Mouse (Mus musculus) kidney, embryonic 15.5 days (tissue): ENCODE data around the gene Thap3. TPM values are rescaled to one million over a fixed set of nuclear protein-coding genes. Genes with fewer than 3 reads are reported as not detected.

Experiments used
- ATAC-seq: fragments of 200-750 bp; cut with Nextera tagmentation; replicated peaks from 2 replicates; pipeline ENCODE4 v1.8.0; 2017; ENCODE audit warnings: moderate TSS enrichment; ENCODE audit not compliant: low FRiP score
- H3K27ac ChIP-seq: fragments of 300-500 bp; sonication (generic); 2 replicates; pipeline ENCODE4 v1.5.1; 2015; ENCODE audit warnings: mild to moderate bottlenecking, inconsistent platforms
- H3K27me3 ChIP-seq: fragments of 300-500 bp; sonication (generic); 2 replicates; pipeline ENCODE4 v1.6.1; 2015; ENCODE audit warnings: inconsistent platforms
- H3K36me3 ChIP-seq: fragments of 300-500 bp; sonication (generic); 2 replicates; pipeline ENCODE4 v1.6.1; 2015; ENCODE audit warnings: inconsistent platforms
- H3K4me1 ChIP-seq: fragments of 300-500 bp; sonication (generic); 2 replicates; pipeline ENCODE4 v1.6.1; 2015; ENCODE audit warnings: inconsistent platforms
- H3K4me2 ChIP-seq: fragments of 300-500 bp; sonication (generic); 2 replicates; pipeline ENCODE4 v1.6.1; 2015; ENCODE audit warnings: moderate library complexity, mild to moderate bottlenecking, inconsistent platforms
- H3K4me3 ChIP-seq: fragments of 300-500 bp; sonication (generic); replicated peaks from 2 replicates; pipeline ENCODE4 v1.5.1; 2015; ENCODE audit warnings: mild to moderate bottlenecking, inconsistent platforms
- H3K9ac ChIP-seq: fragments of 300-500 bp; sonication (generic); 2 replicates; pipeline ENCODE4 v1.6.1; 2015; ENCODE audit warnings: mild to moderate bottlenecking, inconsistent platforms
- H3K9me3 ChIP-seq: fragments of 300-500 bp; sonication (generic); replicated peaks from 2 replicates; pipeline ENCODE4 v1.6.1; 2016; ENCODE audit warnings: inconsistent platforms
- WGBS: fragments of 180-500 bp; shearing (Covaris S2); methylation state at CpG from one replicate; pipeline ENCODE4 v1.1.7; 2015; ENCODE audit warnings: mixed read lengths; 5-methylcytosine and 5-hydroxymethylcytosine counted together
- polyA plus RNA-seq: library from polyadenylated mRNA; unstranded; fragments of >200 nt; fragmentation: Nextera tagmentation; extraction: Ambion mirVana; gene quantifications from 2 replicates; pipeline ENCODE4 v1.2.1, GENCODE M21; 2015

Thap3 gene
- polyA plus RNA-seq, 1 experiment from 2014 or later, result 44.8 TPM

GRCm38 (mm10) chr4:151994228-151995171 lies 5.7 kb upstream of the Thap3 start:
- Histone ChIP-seq H3K9ac (peak overlapping the region; percentile 97), H3K27me3 (no peaks in the 10 kb centered on the region), H3K4me3 (peak overlapping the region; percentile 98), H3K4me1 (peaks cover 25% of the 10 kb centered on the region), H3K36me3 (peaks cover 43% of the 10 kb centered on the region), H3K27ac (peak overlapping the region; percentile 92), H3K4me2 (peak overlapping the region; percentile 88), H3K9me3 (no peaks in the 10 kb centered on the region)
- no peak for ATAC-seq
- WGBS, result 1% methylated on average over 61 of the region's 61 CpGs

GRCm38 (mm10) chr4:151993035-151993434 lies 4.2 kb upstream of the Thap3 start:
- H3K27ac ChIP-seq, result no peak overlapping the region
- peaks cover 44% of the 10 kb centered on the region for H3K36me3 ChIP-seq
- no peak for ATAC-seq
- 72% methylated on average over 6 of the region's 6 CpGs for WGBS
- H3K9ac ChIP-seq, result 0 out of 2 replicates have a peak overlapping the region, but pooled peaks have one; percentile 97
- H3K27me3 ChIP-seq, result no peaks in the 10 kb centered on the region
- H3K4me2 ChIP-seq, result peak overlapping the region; percentile 88
- peaks cover 34% of the 10 kb centered on the region for H3K4me1 ChIP-seq
- H3K9me3 ChIP-seq, result no peaks in the 10 kb centered on the region
- H3K4me3 ChIP-seq, result peak overlapping the region; percentile 98

GRCm38 (mm10) chr4:151992091-151992490 lies 3.3 kb upstream of the Thap3 start:
- no peak overlapping the region for H3K4me3 ChIP-seq
- peaks cover 38% of the 10 kb centered on the region for H3K4me1 ChIP-seq
- no peak for ATAC-seq
- no peak overlapping the region for H3K27ac ChIP-seq
- 88% methylated on average over 9 of the region's 9 CpGs for WGBS
- H3K9ac ChIP-seq, result no peak overlapping the region
- no peaks in the 10 kb centered on the region for H3K9me3 ChIP-seq
- peaks cover 44% of the 10 kb centered on the region for H3K36me3 ChIP-seq
- no peaks in the 10 kb centered on the region for H3K27me3 ChIP-seq
- H3K4me2 ChIP-seq, result no peak overlapping the region

DNA sequence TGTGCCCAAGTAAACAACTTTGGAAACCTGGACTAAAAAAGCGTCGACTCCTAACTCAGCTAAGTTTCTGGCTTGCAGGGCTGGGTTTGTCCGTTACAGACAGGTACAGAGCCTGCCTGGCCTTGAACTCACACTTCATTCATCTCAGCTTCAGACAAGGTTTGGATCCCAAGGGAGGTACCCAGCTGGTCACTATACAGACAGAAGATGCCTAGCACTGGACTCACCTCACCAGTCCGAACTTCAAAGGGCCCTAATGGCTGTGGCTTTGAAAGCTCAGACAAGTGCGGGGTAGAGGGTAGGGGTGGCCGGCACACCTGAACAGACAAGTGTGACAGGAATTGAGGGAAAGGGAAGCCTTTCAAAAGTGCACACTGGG lies 302 bp upstream of the Thap3 start:
- Histone ChIP-seq H3K4me1 (peaks cover 47% of the 10 kb centered on the region), H3K36me3 (peaks cover 44% of the 10 kb centered on the region)

DNA sequence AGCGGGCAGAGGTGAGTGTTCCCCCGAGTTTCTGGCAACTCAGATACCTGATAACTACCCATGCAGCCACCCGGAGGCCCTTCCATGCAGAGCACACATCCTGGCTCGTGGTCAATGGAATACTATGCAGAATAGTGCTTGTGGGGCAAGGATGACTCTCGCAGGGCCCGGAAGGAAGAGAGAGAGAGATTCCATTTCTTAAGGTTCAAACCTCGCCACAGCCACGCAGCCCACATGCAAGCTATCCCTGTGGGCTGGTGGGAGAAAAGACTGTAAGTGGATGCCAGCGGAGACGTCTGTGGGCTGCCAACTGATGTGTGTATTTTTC lies 819 bp downstream of the Thap3 start:
- peak overlapping the region; percentile 67 for H3K4me3 ChIP-seq
- H3K9me3 ChIP-seq, result no peaks in the 10 kb centered on the region
- ATAC-seq, result no peak
- peaks cover 42% of the 10 kb centered on the region for H3K36me3 ChIP-seq
- no peaks in the 10 kb centered on the region for H3K27me3 ChIP-seq
- peak overlapping the region; percentile 81 for H3K4me2 ChIP-seq
- H3K9ac ChIP-seq, result peak overlapping the region; percentile 77
- peak overlapping the region; percentile 81 for H3K27ac ChIP-seq
- peaks cover 48% of the 10 kb centered on the region for H3K4me1 ChIP-seq
- WGBS, result 24% methylated on average over 10 of the region's 10 CpGs

More for the DNA sequence above, 302 bp upstream of the Thap3 start:
- Histone ChIP-seq H3K4me2 (peak overlapping the region; percentile 81), H3K27ac (peak overlapping the region; percentile 81), H3K9me3 (no peaks in the 10 kb centered on the region), H3K4me3 (peak overlapping the region; percentile 67), H3K9ac (peak overlapping the region; percentile 77), H3K27me3 (no peaks in the 10 kb centered on the region)
- 0 out of 2 replicates have a peak, but pooled peaks have one; percentile 1 for ATAC-seq
- WGBS, result 30% methylated on average over 6 of the region's 6 CpGs

DNA sequence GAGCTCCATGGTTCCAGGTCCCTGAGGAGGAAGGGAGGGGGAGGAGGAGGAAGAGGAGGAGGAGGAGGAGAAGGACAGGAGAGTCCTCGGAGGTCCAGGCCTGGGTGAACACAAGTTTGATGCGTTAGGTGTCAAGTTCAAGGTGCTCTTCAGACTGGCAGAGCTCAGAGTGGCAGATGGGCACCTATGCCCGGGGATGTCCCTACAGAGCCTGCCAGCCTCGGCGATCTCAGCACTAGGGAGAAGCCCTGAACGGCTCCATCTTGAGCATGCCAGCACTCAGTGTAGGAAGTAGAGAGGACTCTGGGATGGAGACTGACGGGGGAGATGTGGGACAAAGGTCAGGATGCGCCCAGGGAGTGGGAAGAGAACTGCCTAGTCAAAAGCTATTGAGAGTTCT lies 2.1 kb downstream of the Thap3 start:
- no peaks in the 10 kb centered on the region for H3K9me3 ChIP-seq
- WGBS, result 58% methylated on average over 8 of the region's 8 CpGs
- no peak overlapping the region for H3K9ac ChIP-seq
- no peak overlapping the region for H3K4me3 ChIP-seq
- H3K27me3 ChIP-seq, result no peaks in the 10 kb centered on the region
- peaks cover 38% of the 10 kb centered on the region for H3K36me3 ChIP-seq
- no peak for ATAC-seq
- H3K4me1 ChIP-seq, result peaks cover 52% of the 10 kb centered on the region
- no peak overlapping the region for H3K4me2 ChIP-seq
- H3K27ac ChIP-seq, result no peak overlapping the region

DNA sequence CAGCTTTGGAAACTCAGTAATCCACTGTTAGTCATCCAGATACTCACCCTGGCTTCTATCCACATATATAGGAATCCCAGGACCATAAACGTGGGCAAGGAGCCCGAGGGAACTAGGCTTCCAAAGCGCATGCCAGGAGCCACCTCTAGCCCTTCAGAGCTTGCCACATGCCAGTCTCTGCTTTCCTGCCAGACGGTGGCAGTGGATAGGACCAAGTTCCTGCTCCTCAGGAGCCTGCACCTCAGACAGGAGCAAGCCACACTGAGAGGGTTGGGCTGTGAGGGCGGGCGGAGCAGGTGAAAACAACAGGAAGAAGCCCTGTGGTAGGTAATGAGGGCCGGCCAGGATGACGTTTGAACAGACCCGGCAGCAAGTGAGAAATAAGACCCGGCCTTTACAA lies 2.9 kb downstream of the Thap3 start:
- no peak for ATAC-seq
- Histone ChIP-seq H3K27ac (0 out of 2 replicates have a peak overlapping the region, but pooled peaks have one; percentile 2), H3K9me3 (no peaks in the 10 kb centered on the region), H3K4me1 (peaks cover 52% of the 10 kb centered on the region), H3K36me3 (peaks cover 34% of the 10 kb centered on the region), H3K4me3 (no peak overlapping the region), H3K9ac (no peak overlapping the region), H3K27me3 (no peaks in the 10 kb centered on the region), H3K4me2 (peak overlapping the region; percentile 12; the same call in 1 of the 2 replicates)
- WGBS, result 33% methylated on average over 10 of the region's 10 CpGs

GRCm38 (mm10) chr4:151983560-151983959 lies 5.2 kb downstream of the Thap3 start:
- no peak overlapping the region for H3K4me2 ChIP-seq
- H3K4me1 ChIP-seq, result peaks cover 44% of the 10 kb centered on the region
- peak overlapping the region; percentile 52 for H3K27ac ChIP-seq
- no peaks in the 10 kb centered on the region for H3K27me3 ChIP-seq
- 27% methylated on average over 8 of the region's 9 CpGs for WGBS
- peak; percentile 61 for ATAC-seq
- H3K9me3 ChIP-seq, result no peaks in the 10 kb centered on the region
- H3K36me3 ChIP-seq, result peaks cover 41% of the 10 kb centered on the region
- 0 out of 2 replicates have a peak overlapping the region, but pooled peaks have one; percentile 11 for H3K9ac ChIP-seq
- no peak overlapping the region for H3K4me3 ChIP-seq

- ATAC-seq, result no peak
- Histone ChIP-seq H3K4me1 (peaks cover 41% of the 10 kb centered on the region), H3K9me3 (no peaks in the 10 kb centered on the region), H3K9ac (0 out of 2 replicates have a peak overlapping the region, but pooled peaks have one; percentile 11), H3K4me2 (no peak overlapping the region), H3K36me3 (peaks cover 45% of the 10 kb centered on the region), H3K27ac (peak overlapping the region; percentile 51), H3K27me3 (no peaks in the 10 kb centered on the region), H3K4me3 (no peak overlapping the region)
- WGBS, result 56% methylated on average over 17 of the region's 17 CpGs
Observed at GRCm38 (mm10) chr4:151983043-151983442, 5.8 kb downstream of the Thap3 start.

DNA sequence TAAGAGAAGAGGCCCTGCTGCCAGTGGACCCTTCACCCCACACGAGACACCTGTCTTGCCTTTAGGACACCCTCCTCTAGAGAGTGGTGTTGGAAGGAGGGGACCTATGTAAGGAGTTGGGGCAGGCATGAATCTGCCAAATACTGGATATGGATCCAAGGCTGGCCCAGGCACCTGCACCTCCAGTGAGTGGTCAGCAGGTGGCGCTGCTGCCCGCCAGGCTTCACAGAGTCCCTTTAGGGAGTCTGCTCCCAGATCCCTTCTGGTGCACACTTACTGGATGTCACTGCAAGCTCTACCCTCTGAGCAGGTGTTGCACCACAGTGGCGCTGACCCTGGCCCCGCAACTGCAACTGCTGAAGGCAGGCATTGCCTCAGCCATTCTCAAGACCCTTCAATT lies 7.4 kb downstream of the Thap3 start:
- H3K4me1 ChIP-seq, result peaks cover 26% of the 10 kb centered on the region
- no peak overlapping the region for H3K9ac ChIP-seq
- peak; percentile 30 for ATAC-seq
- H3K4me3 ChIP-seq, result no peak overlapping the region
- peaks cover 62% of the 10 kb centered on the region for H3K36me3 ChIP-seq
- no peak overlapping the region for H3K4me2 ChIP-seq
- H3K9me3 ChIP-seq, result no peaks in the 10 kb centered on the region
- WGBS, result 14% methylated on average over 5 of the region's 5 CpGs
- H3K27me3 ChIP-seq, result no peaks in the 10 kb centered on the region
- H3K27ac ChIP-seq, result no peak overlapping the region

DNA sequence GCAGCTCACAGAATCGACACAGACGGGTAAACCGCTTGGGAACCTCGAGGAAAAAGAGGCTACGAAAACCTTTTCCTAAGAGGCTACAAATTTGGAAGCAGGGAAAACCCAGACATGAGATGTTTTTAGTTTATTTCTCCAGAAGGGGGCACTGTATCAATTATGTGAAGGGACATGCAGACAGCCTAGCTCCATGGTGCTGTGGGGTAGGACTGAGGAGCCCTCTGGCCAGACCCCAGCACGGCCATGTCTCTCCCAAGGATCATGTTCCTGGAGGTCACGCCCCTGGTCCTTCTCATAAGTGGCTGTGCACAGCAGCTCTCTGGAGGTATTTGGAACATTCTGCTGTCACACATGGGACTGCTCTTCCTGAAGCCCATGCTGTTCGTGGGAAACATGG lies 8.1 kb downstream of the Thap3 start:
- H3K9ac ChIP-seq, result no peak overlapping the region
- 76% methylated on average over 8 of the region's 8 CpGs for WGBS
- peaks cover 20% of the 10 kb centered on the region for H3K4me1 ChIP-seq
- no peak for ATAC-seq
- H3K36me3 ChIP-seq, result peaks cover 68% of the 10 kb centered on the region
- no peak overlapping the region for H3K4me3 ChIP-seq
- H3K27ac ChIP-seq, result no peak overlapping the region
- no peaks in the 10 kb centered on the region for H3K9me3 ChIP-seq
- H3K4me2 ChIP-seq, result no peak overlapping the region
- H3K27me3 ChIP-seq, result no peaks in the 10 kb centered on the region

DNA sequence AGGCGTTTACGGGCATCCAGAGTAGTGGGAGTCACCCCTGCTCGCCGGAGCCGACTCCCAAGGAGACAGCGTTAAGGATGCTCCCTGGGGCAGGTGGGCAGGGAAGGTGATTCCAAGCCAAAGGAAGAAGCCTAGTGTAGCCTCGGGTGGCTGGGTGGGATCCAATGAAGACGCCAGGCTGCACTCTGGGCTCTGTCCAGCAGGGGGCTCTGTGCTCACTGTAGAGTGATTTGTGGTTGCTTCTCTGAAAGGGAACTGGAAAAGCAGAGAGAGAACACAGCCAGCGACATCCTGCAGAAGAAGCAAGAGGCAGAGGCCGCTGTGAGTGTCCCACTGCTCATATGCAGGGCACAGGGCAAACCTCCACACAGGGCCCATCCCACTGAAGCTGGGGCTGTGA lies 11.0 kb downstream of the Thap3 start:
- Histone ChIP-seq H3K27ac (0 out of 2 replicates have a peak overlapping the region, but pooled peaks have one; percentile 37), H3K9me3 (no peaks in the 10 kb centered on the region), H3K9ac (no peak overlapping the region), H3K4me3 (no peak overlapping the region), H3K36me3 (peaks cover 89% of the 10 kb centered on the region), H3K27me3 (no peaks in the 10 kb centered on the region), H3K4me1 (peaks cover 4% of the 10 kb centered on the region; the same call in 1 of the 2 replicates), H3K4me2 (no peak overlapping the region)
- 0 out of 2 replicates have a peak, but pooled peaks have one; percentile 14 for ATAC-seq
- 32% methylated on average over 10 of the region's 10 CpGs for WGBS
